Comparison of ENCODE assay signal across 8 mouse cellular contexts in the genomic region with DNA sequence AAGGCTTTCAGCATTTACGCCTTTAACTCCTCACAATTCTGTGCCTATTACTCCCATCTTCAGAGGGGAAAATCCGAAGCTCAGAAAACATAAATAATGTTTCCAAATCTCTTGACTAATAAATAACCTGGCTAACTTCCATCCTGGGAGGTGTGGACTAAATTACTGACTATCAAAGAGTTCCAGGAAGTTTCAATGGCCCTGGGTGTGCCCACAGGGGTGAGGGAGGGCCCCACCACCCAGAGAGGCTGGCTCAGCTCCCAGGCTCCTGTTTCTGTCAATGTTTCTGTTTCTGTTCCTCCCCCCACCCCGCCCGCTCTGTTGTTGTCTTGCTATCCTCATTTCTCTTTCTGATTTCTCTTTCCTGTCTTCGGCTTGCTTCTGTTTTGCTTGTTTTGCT.
DNase-seq lines count a peak whose midpoint lies in the region; ATAC-seq lines count a peak whose summit lies in the region.

No protein-coding gene starts in this region.

- peak overlapping the region; percentile 44; the same call in 1 of the 2 replicates for H3K27ac ChIP-seq in embryonic facial prominence, embryonic 10.5 days (replicated peaks)
- peak overlapping the region; percentile 80 for H3K27ac ChIP-seq in intestine, embryonic 15.5 days
- no peak overlapping the region for H3K27ac ChIP-seq in hindbrain, embryonic 11.5 days (ENCODE audit: low read depth, low read length)

- H3K36me3 ChIP-seq in embryonic facial prominence, embryonic 10.5 days (replicated peaks), result no peaks in the 10 kb centered on the region
- H3K36me3 ChIP-seq in intestine, embryonic 15.5 days, result no peaks in the 10 kb centered on the region
- H3K36me3 ChIP-seq in hindbrain, embryonic 11.5 days (ENCODE audit: control insufficient read depth, insufficient read depth, low read length), result no peaks in the 10 kb centered on the region

- no peak overlapping the region for H3K4me3 ChIP-seq in embryonic facial prominence, embryonic 10.5 days
- no peak overlapping the region for H3K4me3 ChIP-seq in intestine, embryonic 15.5 days (replicated peaks)
- no peak overlapping the region for H3K4me3 ChIP-seq in hindbrain, embryonic 11.5 days (ENCODE audit: low read depth, low read length)

- H3K9me3 ChIP-seq in embryonic facial prominence, embryonic 10.5 days, result no peaks in the 10 kb centered on the region
- no peaks in the 10 kb centered on the region for H3K9me3 ChIP-seq in intestine, embryonic 15.5 days
- no peaks in the 10 kb centered on the region for H3K9me3 ChIP-seq in hindbrain, embryonic 11.5 days (ENCODE audit: control insufficient read depth, low read length)

- peak; percentile 85 for ATAC-seq in intestine, embryonic 15.5 days
- ATAC-seq in megakaryocyte, adult 5-6 weeks (ENCODE audit: poor library complexity, severe bottlenecking), result peak; percentile 79
- ATAC-seq in hindbrain, embryonic 11.5 days (ENCODE audit: low FRiP score), result no peak

- H3K4me2 ChIP-seq in intestine, embryonic 15.5 days (replicated peaks), result peak overlapping the region; percentile 30
- H3K4me2 ChIP-seq in hindbrain, embryonic 11.5 days (replicated peaks; ENCODE audit: low read depth, low read length), result no peak overlapping the region

- no peak overlapping the region for H3K9ac ChIP-seq in intestine, embryonic 15.5 days
- H3K9ac ChIP-seq in hindbrain, embryonic 11.5 days (ENCODE audit: low read depth, low read length), result no peak overlapping the region

- peaks cover 49% of the 10 kb centered on the region for H3K4me1 ChIP-seq in embryonic facial prominence, embryonic 10.5 days
- H3K4me1 ChIP-seq in intestine, embryonic 15.5 days (replicated peaks), result peaks cover 49% of the 10 kb centered on the region
- H3K4me1 ChIP-seq in hindbrain, embryonic 11.5 days (replicated peaks; ENCODE audit: control insufficient read depth, insufficient read depth, low read length), result 0 out of 2 replicates have a peak, but pooled peaks cover 11% of the 10 kb centered on the region

- peak; percentile 78 for DNase-seq in ovary, adult 18-20 months (ENCODE audit: low spot score)
- DNase-seq in ovary, postnatal 10 days (ENCODE audit: low spot score), result no peak
- DNase-seq in embryonic facial prominence, embryonic 10.5 days (ENCODE audit: low spot score), result no peak
- no peak for DNase-seq in frontal cortex, postnatal 14 days (ENCODE audit: low spot score in 2 of 2)
- DNase-seq in hindbrain, embryonic 11.5 days (ENCODE audit: low spot score), result no peak
- DNase-seq in layer of hippocampus, postnatal 25 days (ENCODE audit: extremely low spot score in 1 of 2, low spot score in 1 of 2), result no peak

- WGBS in embryonic facial prominence, embryonic 10.5 days, result 80% methylated on average over 5 of the region's 5 CpGs
- WGBS in intestine, embryonic 15.5 days, result 32% methylated on average over 5 of the region's 5 CpGs
- WGBS in hindbrain, embryonic 11.5 days, result 75% methylated on average over 5 of the region's 5 CpGs

- H3K27me3 ChIP-seq in embryonic facial prominence, embryonic 10.5 days (replicated peaks; ENCODE audit: low read depth, poor library complexity, severe bottlenecking), result no peaks in the 10 kb centered on the region
- H3K27me3 ChIP-seq in intestine, embryonic 15.5 days (replicated peaks), result no peaks in the 10 kb centered on the region
- H3K27me3 ChIP-seq in hindbrain, embryonic 11.5 days (ENCODE audit: control insufficient read depth, insufficient read depth, low read length), result no peaks in the 10 kb centered on the region
